Mouse (Mus musculus) midbrain, embryonic 14.5 days (tissue): ENCODE results near the gene Slain1. TPM values are rescaled to one million over a fixed set of nuclear protein-coding genes. Genes with fewer than 3 reads are reported as not detected.
A peak's percentile ranks its signal among the peaks of the same experiment; 100 is the strongest.

ENCODE experiments used
- ATAC-seq: fragments of 200-750 bp; cut with Nextera tagmentation; 2 replicates; pipeline ENCODE4 v1.8.0; 2017; ENCODE audit warnings: moderate number of reproducible peaks, moderate library complexity; ENCODE audit not compliant: low FRiP score, low TSS enrichment
- DNase-seq: peaks from one replicate; pipeline ENCODE4 v3.0.0-alpha.2; 2015
- H3K27ac ChIP-seq: fragments of 300-500 bp; sonication (generic); replicated peaks from 2 replicates; pipeline ENCODE4 v1.5.1; 2014; ENCODE audit warnings: mild to moderate bottlenecking, low read depth, low read length, moderate library complexity
- H3K27me3 ChIP-seq: fragments of 300-500 bp; sonication (generic); 2 replicates; pipeline ENCODE4 v1.6.1; 2014; ENCODE audit warnings: low read length, control low read depth, mixed read lengths; ENCODE audit not compliant: control insufficient read depth, insufficient read depth
- H3K36me3 ChIP-seq: fragments of 300-500 bp; sonication (generic); 2 replicates; pipeline ENCODE4 v1.6.1; 2014; ENCODE audit warnings: low read length, control low read depth; ENCODE audit not compliant: control insufficient read depth, insufficient read depth
- H3K4me1 ChIP-seq: fragments of 300-500 bp; sonication (generic); 2 replicates; pipeline ENCODE4 v1.6.1; 2014; ENCODE audit warnings: mild to moderate bottlenecking, antibody characterized with exemption, low read length, control low read depth; ENCODE audit not compliant: control insufficient read depth, insufficient read depth
- H3K4me2 ChIP-seq: fragments of 300-500 bp; sonication (generic); 2 replicates; pipeline ENCODE4 v1.6.1; 2014; ENCODE audit warnings: mild to moderate bottlenecking, low read length, moderate library complexity
- H3K4me3 ChIP-seq: fragments of 300-500 bp; sonication (generic); replicated peaks from 2 replicates; pipeline ENCODE4 v1.5.1; 2014; ENCODE audit warnings: low read depth, low read length
- H3K9ac ChIP-seq: fragments of 300-500 bp; sonication (generic); replicated peaks from 2 replicates; pipeline ENCODE4 v1.6.1; 2014; ENCODE audit warnings: mild to moderate bottlenecking, low read length, moderate library complexity
- H3K9me3 ChIP-seq: fragments of 300-500 bp; sonication (generic); 2 replicates; pipeline ENCODE4 v1.6.1; 2016; ENCODE audit warnings: low read length, control low read depth, mixed read lengths; ENCODE audit not compliant: control insufficient read depth
- whole genome bisulfite sequencing: fragments of 180-500 bp; shearing (Covaris S2); extraction: QIAGEN DNeasy Blood & Tissue Kit; methylation state at CpG from one replicate; pipeline ENCODE4 v1.1.7; 2014; 5-methylcytosine and 5-hydroxymethylcytosine counted together
- polyA plus RNA-seq: library from polyadenylated mRNA; unstranded; fragments of >200 nt; fragmentation: Nextera tagmentation; extraction: Ambion mirVana; gene quantifications from 2 replicates; pipeline ENCODE4 v1.2.1, GENCODE M21; 2014

Slain1 gene
- polyA plus RNA-seq, result 30.8 and 33.1 TPM in 2 replicates

DNA sequence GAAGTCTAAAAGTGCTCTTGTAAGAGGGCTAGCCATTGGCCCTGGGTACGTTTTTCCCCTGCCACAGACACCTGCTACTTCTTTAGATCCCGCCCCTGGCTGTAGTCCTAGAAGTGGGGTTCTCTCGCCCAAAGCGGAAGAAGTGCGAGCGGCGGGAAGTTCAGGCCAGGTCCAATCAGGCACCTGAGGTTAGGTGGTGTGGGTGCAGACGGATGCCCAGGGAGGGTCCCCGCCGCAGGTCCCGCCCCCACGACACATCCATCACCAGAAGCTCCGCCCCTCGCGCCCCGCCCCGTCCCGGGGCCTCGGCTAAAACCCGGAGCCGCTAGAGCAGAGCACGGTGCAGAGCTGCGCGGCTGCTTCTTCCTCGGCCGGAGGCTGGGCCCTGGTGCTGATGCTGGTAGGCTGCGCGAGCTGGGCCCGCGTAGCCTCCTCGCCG, at the start of gene Slain1:
Slain1 (plus strand) TSS at position 333 of the 439 bp plus-strand sequence.
- peak within 1 kb of the TSS; percentile 99 for H3K9ac ChIP-seq
- peak within 1 kb of the TSS; percentile 73 for H3K4me2 ChIP-seq
- peak within 1 kb of the TSS; percentile 99 for H3K27ac ChIP-seq
- peaks cover 50% of the 10 kb centered on the region for H3K4me1 ChIP-seq
- no peaks in the 10 kb centered on the region for H3K27me3 ChIP-seq
- peak within 1 kb of the TSS; percentile 97 for H3K4me3 ChIP-seq
- no peaks in the 10 kb centered on the region for H3K9me3 ChIP-seq
- ATAC-seq (peak; percentile 95), DNase-seq (peak; percentile 97)
- no peaks in the 10 kb centered on the region for H3K36me3 ChIP-seq
- 0% methylated on average over 32 of the region's 32 CpGs for WGBS

- Histone ChIP-seq H3K4me1 (no peaks in the 10 kb centered on the region), H3K27ac (no peak overlapping the region), H3K9ac (no peak overlapping the region), H3K4me2 (no peak overlapping the region), H3K36me3 (no peaks in the 10 kb centered on the region), H3K4me3 (no peak overlapping the region), H3K27me3 (no peaks in the 10 kb centered on the region), H3K9me3 (no peaks in the 10 kb centered on the region)
- DNase-seq (no peak), ATAC-seq (no peak)
- WGBS, result 88% methylated on average over 8 of the region's 8 CpGs
These were observed 42.0 kb upstream of the Slain1 start for GRCm38 (mm10) chr14:103608063-103608462.

- Histone ChIP-seq H3K4me3 (no peak overlapping the region), H3K9ac (no peak overlapping the region), H3K4me2 (no peak overlapping the region), H3K4me1 (no peaks in the 10 kb centered on the region), H3K9me3 (no peaks in the 10 kb centered on the region), H3K36me3 (no peaks in the 10 kb centered on the region), H3K27ac (no peak overlapping the region), H3K27me3 (no peaks in the 10 kb centered on the region)
- 58% methylated on average over 6 of the region's 6 CpGs for WGBS
- DNase-seq (peak; percentile 30), ATAC-seq (no peak)
These were observed 36.3 kb upstream of the Slain1 start for GRCm38 (mm10) chr14:103613573-103614271.

GRCm38 (mm10) chr14:103614272-103614587, 35.8 kb upstream of the Slain1 start:
- no peaks in the 10 kb centered on the region for H3K27me3 ChIP-seq
- H3K4me2 ChIP-seq, result no peak overlapping the region
- H3K4me1 ChIP-seq, result no peaks in the 10 kb centered on the region
- no peaks in the 10 kb centered on the region for H3K36me3 ChIP-seq
- H3K9me3 ChIP-seq, result no peaks in the 10 kb centered on the region
- no peak for DNase-seq
- 91% methylated on average over 4 of the region's 4 CpGs for WGBS
- H3K4me3 ChIP-seq, result no peak overlapping the region
- ATAC-seq, result no peak
- no peak overlapping the region for H3K27ac ChIP-seq
- H3K9ac ChIP-seq, result no peak overlapping the region

DNA sequence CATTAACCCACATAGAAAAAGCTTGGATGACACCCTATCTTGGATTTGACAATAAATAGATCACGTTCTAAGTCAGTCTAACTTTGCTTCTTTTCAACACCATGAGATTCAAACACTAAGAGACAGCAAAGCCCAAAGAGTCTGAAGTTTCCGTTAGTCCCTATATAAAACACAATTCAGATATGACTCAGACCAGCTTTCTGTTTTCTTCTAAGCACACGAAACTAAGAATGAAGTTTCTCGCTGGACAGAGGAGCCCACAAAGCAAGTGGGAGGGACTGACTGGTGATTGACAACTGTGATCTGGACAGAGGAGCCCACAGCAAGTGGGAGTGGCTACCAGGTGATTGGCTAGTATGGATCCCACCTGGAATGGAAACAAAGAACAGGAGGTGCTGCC, 30.3 kb upstream of the Slain1 start:
- H3K4me2 ChIP-seq, result no peak overlapping the region
- no peak for ATAC-seq
- 88% methylated on average over 4 of the region's 4 CpGs for WGBS
- no peaks in the 10 kb centered on the region for H3K4me1 ChIP-seq
- no peak overlapping the region for H3K27ac ChIP-seq
- H3K9me3 ChIP-seq, result no peaks in the 10 kb centered on the region
- H3K4me3 ChIP-seq, result no peak overlapping the region
- H3K27me3 ChIP-seq, result no peaks in the 10 kb centered on the region
- H3K9ac ChIP-seq, result no peak overlapping the region
- no peak for DNase-seq
- H3K36me3 ChIP-seq, result no peaks in the 10 kb centered on the region

GRCm38 (mm10) chr14:103621207-103621606, 28.8 kb upstream of the Slain1 start:
- H3K4me2 ChIP-seq, result no peak overlapping the region
- no peaks in the 10 kb centered on the region for H3K9me3 ChIP-seq
- no peaks in the 10 kb centered on the region for H3K27me3 ChIP-seq
- H3K9ac ChIP-seq, result no peak overlapping the region
- H3K4me3 ChIP-seq, result no peak overlapping the region
- ATAC-seq, result no peak
- H3K4me1 ChIP-seq, result no peaks in the 10 kb centered on the region
- H3K27ac ChIP-seq, result no peak overlapping the region
- DNase-seq, result no peak
- H3K36me3 ChIP-seq, result no peaks in the 10 kb centered on the region
- WGBS, result 92% methylated on average over 2 of the region's 2 CpGs

GRCm38 (mm10) chr14:103626100-103626499, 23.9 kb upstream of the Slain1 start:
- H3K9ac ChIP-seq, result no peak overlapping the region
- no peaks in the 10 kb centered on the region for H3K36me3 ChIP-seq
- no peak overlapping the region for H3K27ac ChIP-seq
- H3K4me2 ChIP-seq, result no peak overlapping the region
- H3K4me1 ChIP-seq, result no peaks in the 10 kb centered on the region
- no peaks in the 10 kb centered on the region for H3K9me3 ChIP-seq
- DNase-seq (no peak), ATAC-seq (no peak)
- 87% methylated on average over 6 of the region's 6 CpGs for WGBS
- no peaks in the 10 kb centered on the region for H3K27me3 ChIP-seq
- no peak overlapping the region for H3K4me3 ChIP-seq

DNA sequence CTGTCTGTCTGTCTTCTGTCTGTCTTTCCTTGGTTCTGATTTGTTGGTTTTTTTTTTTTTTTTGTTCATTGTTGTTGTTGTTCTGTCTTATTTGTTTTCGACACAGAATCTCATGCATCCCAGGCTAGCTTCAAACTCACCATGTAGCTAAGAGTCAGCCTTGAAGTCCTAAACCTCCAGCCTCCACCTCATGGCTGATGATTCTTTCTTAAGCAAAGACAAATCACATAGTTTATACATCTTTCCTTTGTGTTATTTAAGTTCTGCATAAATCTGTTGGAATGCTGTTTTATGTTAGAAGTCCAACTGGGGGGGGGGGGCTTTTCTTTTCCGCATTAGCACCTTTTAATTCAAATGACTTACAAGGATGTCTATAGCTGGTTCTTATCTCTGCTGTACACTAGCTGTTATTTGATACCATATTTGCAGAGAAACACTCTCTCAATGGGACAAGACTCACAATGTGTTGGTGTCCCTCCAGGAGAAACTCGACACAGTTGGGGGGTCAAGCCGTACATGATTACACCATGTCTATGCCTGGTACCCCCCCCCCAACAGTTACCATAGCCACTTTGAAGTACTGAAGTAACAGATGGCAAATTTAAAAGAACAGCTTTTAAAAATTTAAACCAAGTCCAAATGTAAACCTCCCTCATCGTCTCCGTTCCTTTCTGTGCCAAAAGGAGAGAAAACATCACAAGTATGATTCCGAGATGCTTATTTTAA, 20.2 kb upstream of the Slain1 start:
- no peak overlapping the region for H3K4me2 ChIP-seq
- H3K27ac ChIP-seq, result no peak overlapping the region
- H3K9me3 ChIP-seq, result no peaks in the 10 kb centered on the region
- ATAC-seq, result no peak
- DNase-seq, result no peak
- H3K36me3 ChIP-seq, result no peaks in the 10 kb centered on the region
- no peak overlapping the region for H3K9ac ChIP-seq
- WGBS, result 91% methylated on average over 7 of the region's 7 CpGs
- H3K4me1 ChIP-seq, result no peaks in the 10 kb centered on the region
- H3K4me3 ChIP-seq, result no peak overlapping the region
- no peaks in the 10 kb centered on the region for H3K27me3 ChIP-seq

DNA sequence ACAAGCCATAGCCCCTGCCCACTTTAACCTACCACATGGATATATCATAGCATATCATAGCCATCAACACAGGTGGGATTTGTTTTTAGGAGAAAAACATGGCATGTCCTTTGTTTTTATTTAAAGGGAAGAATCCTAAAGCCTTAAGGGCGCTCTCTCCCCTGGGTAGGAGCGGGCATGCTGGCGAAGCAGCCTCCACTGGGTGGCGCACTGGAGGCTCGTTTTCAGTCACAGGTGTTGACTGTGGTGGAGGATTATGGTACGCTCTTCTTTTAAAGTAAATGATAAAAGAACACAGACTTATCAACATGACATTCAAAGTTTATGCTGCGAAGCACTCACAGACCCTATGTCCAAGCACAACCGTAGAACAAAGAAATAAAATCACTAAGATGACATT, 19.5 kb upstream of the Slain1 start:
- H3K27ac ChIP-seq, result no peak overlapping the region
- WGBS, result 81% methylated on average over 8 of the region's 8 CpGs
- no peaks in the 10 kb centered on the region for H3K4me1 ChIP-seq
- H3K4me2 ChIP-seq, result no peak overlapping the region
- H3K27me3 ChIP-seq, result no peaks in the 10 kb centered on the region
- ATAC-seq (no peak), DNase-seq (no peak)
- no peak overlapping the region for H3K4me3 ChIP-seq
- H3K9ac ChIP-seq, result no peak overlapping the region
- no peaks in the 10 kb centered on the region for H3K36me3 ChIP-seq
- no peaks in the 10 kb centered on the region for H3K9me3 ChIP-seq
